Comparison of ENCODE assay signal across 10 mouse cellular contexts in genomic region chrX:37074262-37074892, GRCm38 (mm10). TPM values are rescaled to one million over a fixed set of nuclear protein-coding genes. Genes with fewer than 3 reads are reported as not detected.
DNase-seq lines count a peak whose midpoint lies in the region; ATAC-seq and TF ChIP-seq lines count a peak whose summit lies in the region.
"Had no signal": no experiment of that assay in that cellular context is flagged by ENCODE, and none has a peak within 500 bp of the region (broad histone marks: within the 10 kb centered on the region; RNA-seq: fewer than 3 reads in every experiment).

No protein-coding gene starts in this region.

- no peak; the same call in 1 of the 2 replicates for ATAC-seq in forebrain, embryonic 12.5 days (ENCODE audit: low FRiP score)

- TF ChIP-seq CTCF in layer of hippocampus, adult 2 months (conservative IDR thresholded peaks at IDR 0.05) = peak; percentile 88

- no peaks in the 10 kb centered on the region for H3K27me3 ChIP-seq in forebrain, embryonic 10.5 days (ENCODE audit: poor library complexity, severe bottlenecking)
- no peaks in the 10 kb centered on the region for H3K27me3 ChIP-seq in forebrain, embryonic 12.5 days
- H3K27me3 ChIP-seq: stomach, embryonic 15.5 days had no signal

- 36% methylated on average over 9 of the region's 9 CpGs for WGBS in forebrain, embryonic 10.5 days
- 35% methylated on average over 9 of the region's 9 CpGs for WGBS in forebrain, embryonic 12.5 days

- no peaks in the 10 kb centered on the region for H3K9me3 ChIP-seq in forebrain, embryonic 10.5 days
- no peaks in the 10 kb centered on the region for H3K9me3 ChIP-seq in forebrain, embryonic 12.5 days
- H3K9me3 ChIP-seq: stomach, embryonic 15.5 days had no signal

- DNase-seq in forebrain, embryonic 10.5 days (ENCODE audit: extremely low spot score, low spot score) = peak; percentile 52
- DNase-seq in R1 (ENCODE audit: low read depth, low spot score) = peak; percentile 66
- DNase-seq in cerebellum, postnatal 14 days = peak; percentile 75 to 82
- DNase-seq in gastrocnemius, postnatal 10 days = peak; percentile 49
- DNase-seq in layer of hippocampus, adult 2 months (ENCODE audit: low spot score in 2 of 2) = peak; percentile 46 to 64
- peak; percentile 68 for DNase-seq in lung, postnatal 36 days
- DNase-seq in right cerebral cortex, postnatal 14 days = peak; percentile 55

- H3K4me1 ChIP-seq in forebrain, embryonic 10.5 days = no peaks in the 10 kb centered on the region
- no peaks in the 10 kb centered on the region for H3K4me1 ChIP-seq in forebrain, embryonic 12.5 days
- H3K4me1 ChIP-seq: stomach, embryonic 15.5 days had no signal

- H3K4me2 ChIP-seq in forebrain, embryonic 12.5 days = no peak overlapping the region
- H3K4me2 ChIP-seq: stomach, embryonic 15.5 days had no signal

- 0 out of 2 replicates have a peak, but pooled peaks cover 2% of the 10 kb centered on the region for H3K36me3 ChIP-seq in forebrain, embryonic 10.5 days (replicated peaks)
- no peaks in the 10 kb centered on the region for H3K36me3 ChIP-seq in forebrain, embryonic 12.5 days (replicated peaks)
- H3K36me3 ChIP-seq: stomach, embryonic 15.5 days had no signal

- H3K4me3 ChIP-seq in forebrain, embryonic 10.5 days = no peak overlapping the region
- no peak overlapping the region for H3K4me3 ChIP-seq in forebrain, embryonic 12.5 days (replicated peaks)
- H3K4me3 ChIP-seq in layer of hippocampus, adult 2 months = no peak overlapping the region
- H3K4me3 ChIP-seq: stomach, embryonic 15.5 days had no signal

- no peak overlapping the region for H3K9ac ChIP-seq in forebrain, embryonic 12.5 days
- H3K9ac ChIP-seq: stomach, embryonic 15.5 days had no signal

- no peak overlapping the region for H3K27ac ChIP-seq in forebrain, embryonic 10.5 days
- H3K27ac ChIP-seq in forebrain, embryonic 12.5 days = no peak overlapping the region
- no peak overlapping the region for H3K27ac ChIP-seq in layer of hippocampus, adult 2 months
- H3K27ac ChIP-seq: stomach, embryonic 15.5 days had no signal

RNA-seq across cellular contexts. Expression of gene Rpl39, which starts 10.8 kb away (rescaled TPM):
- polyA plus RNA-seq in forebrain, embryonic 10.5 days (2016; fragmentation: Nextera tagmentation; extraction: Ambion mirVana) = 489 and 493 TPM in 2 replicates
- polyA plus RNA-seq in forebrain, embryonic 12.5 days (2016; fragmentation: Nextera tagmentation; extraction: Ambion mirVana) = 451 and 481 TPM in 2 replicates
- total RNA-seq in gastrocnemius, postnatal 10 days (2021) = 100 to 1,000 TPM; 542 to 550 TPM
- 100 to 1,000 TPM; 227 to 242 TPM for total RNA-seq in layer of hippocampus, adult 2 months (2021)

RNA-seq across cellular contexts. Expression of gene Sowahd, which starts 25.7 kb away (rescaled TPM):
- polyA plus RNA-seq in forebrain, embryonic 10.5 days (2016; fragmentation: Nextera tagmentation; extraction: Ambion mirVana) = not detected in 2 replicates
- polyA plus RNA-seq in forebrain, embryonic 12.5 days (2016; fragmentation: Nextera tagmentation; extraction: Ambion mirVana) = not detected in 2 replicates
- total RNA-seq in gastrocnemius, postnatal 10 days (2021) = not detected
- not detected for total RNA-seq in layer of hippocampus, adult 2 months (2021)
- total RNA-seq: hematopoietic stem cell, adult 5-6 weeks had no signal

RNA-seq across cellular contexts. Expression of gene Upf3b, which starts 35.7 kb away (rescaled TPM):
- 23.7 and 23.9 TPM in 2 replicates for polyA plus RNA-seq in forebrain, embryonic 10.5 days (2016; fragmentation: Nextera tagmentation; extraction: Ambion mirVana)
- 29.7 and 30.1 TPM in 2 replicates for polyA plus RNA-seq in forebrain, embryonic 12.5 days (2016; fragmentation: Nextera tagmentation; extraction: Ambion mirVana)
- 10 to 100 TPM in 1 of 2 experiments, 1 to 10 TPM in 1; 8.8 to 12.5 TPM for total RNA-seq in gastrocnemius, postnatal 10 days (2021)
- 10 to 100 TPM; 18.9 to 20.5 TPM for total RNA-seq in layer of hippocampus, adult 2 months (2021)

RNA-seq across cellular contexts. Expression of gene Nkap, which starts 52.2 kb away (rescaled TPM):
- 19.6 and 21.2 TPM in 2 replicates for polyA plus RNA-seq in forebrain, embryonic 10.5 days (2016; fragmentation: Nextera tagmentation; extraction: Ambion mirVana)
- 25.5 and 27.2 TPM in 2 replicates for polyA plus RNA-seq in forebrain, embryonic 12.5 days (2016; fragmentation: Nextera tagmentation; extraction: Ambion mirVana)
- total RNA-seq in gastrocnemius, postnatal 10 days (2021) = 10 to 100 TPM in 1 of 2 experiments, 1 to 10 TPM in 1; 9.7 to 10.3 TPM
- total RNA-seq in layer of hippocampus, adult 2 months (2021) = 10 to 100 TPM; 13.5 to 15.2 TPM
